In the genomic region with DNA sequence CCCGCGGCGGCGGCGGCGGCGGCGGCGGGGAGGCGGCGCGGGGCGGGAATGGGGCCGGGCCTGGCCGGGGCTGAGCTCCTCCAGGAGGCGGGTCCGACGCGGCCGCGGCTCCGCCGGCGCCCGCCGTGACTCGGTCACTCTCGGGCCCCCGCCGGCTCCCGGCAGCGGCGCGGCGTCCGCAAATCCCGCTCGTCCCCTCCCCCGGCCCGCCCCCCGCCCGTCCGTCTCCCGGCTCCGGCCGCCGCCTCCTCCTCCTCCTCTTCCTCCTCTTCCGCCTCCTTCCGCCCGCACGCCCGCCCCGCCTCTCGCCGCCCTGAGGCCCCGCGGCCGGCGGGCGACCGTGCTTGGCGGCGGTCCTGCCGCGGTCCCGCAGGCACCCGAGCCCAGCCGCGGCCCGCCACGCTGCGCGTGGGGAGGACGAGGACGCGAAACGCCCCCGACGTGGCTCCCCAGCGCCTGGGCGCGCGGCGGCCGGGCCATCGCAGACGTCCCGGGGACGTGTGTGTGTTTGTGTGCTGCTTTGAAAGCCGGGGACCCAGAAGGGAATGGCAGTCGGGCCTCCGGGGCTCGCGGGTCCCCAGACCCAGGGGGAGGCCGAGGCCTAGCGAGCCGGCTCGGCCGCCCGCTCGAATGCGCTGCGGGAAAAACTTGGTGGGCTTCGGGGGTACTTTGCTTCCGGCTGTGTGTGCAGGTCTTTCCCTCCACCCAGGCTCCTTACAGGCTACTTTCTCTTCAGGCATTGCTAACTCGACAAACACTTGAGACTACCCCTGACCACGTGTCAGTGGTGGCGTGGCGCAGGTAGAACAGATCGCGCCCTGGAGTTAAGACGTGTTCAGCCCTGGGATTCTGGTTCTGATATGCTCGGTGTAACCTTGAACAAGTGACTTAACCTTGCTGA, we compare ENCODE assay signal across 8 mouse cellular contexts. TPM values are rescaled to one million over a fixed set of nuclear protein-coding genes. Genes with fewer than 3 reads are reported as not detected.
A peak's percentile ranks its signal among the peaks of the same experiment; 100 is the strongest.
DNase-seq lines count a peak whose midpoint lies in the region; ATAC-seq and TF ChIP-seq lines count a peak whose summit lies in the region.

A gene (minus strand): TSS at position 199 of the 901 bp plus-strand sequence.

- WGBS in heart, embryonic 10.5 days, result 3% methylated on average over 109 of the region's 113 CpGs
- WGBS in kidney, embryonic 14.5 days, result 1% methylated on average over 43 of the region's 113 CpGs
- WGBS in liver, adult 2 months, result 1% methylated on average over 100 of the region's 113 CpGs

- H3K4me2 ChIP-seq in kidney, embryonic 14.5 days (replicated peaks; ENCODE audit: low read depth, low read length), result peak within 1 kb of the TSS; percentile 71
- H3K4me2 ChIP-seq in myocyte (ENCODE audit: low read depth), result peak within 1 kb of the TSS; percentile 71

- peak; percentile 54 for DNase-seq in A20 (ENCODE audit: low read depth, low spot score)
- peak; percentile 90 for DNase-seq in heart, embryonic 10.5 days (ENCODE audit: low spot score)
- peak; percentile 55 for DNase-seq in liver, adult 2 months (ENCODE audit: extremely low read depth, low read depth, low spot score)
- DNase-seq in spleen, postnatal 4 days (ENCODE audit: low spot score in 2 of 2), result peak; percentile 69 to 87

- peak within 1 kb of the TSS; percentile 74 for H3K4me3 ChIP-seq in bone marrow macrophage, adult 2 months (ENCODE audit: insufficient read depth, low read length)
- H3K4me3 ChIP-seq in embryonic fibroblast, embryonic 13.5 days (ENCODE audit: insufficient read depth, low read length), result peak within 1 kb of the TSS; percentile 80
- H3K4me3 ChIP-seq in heart, embryonic 10.5 days, result peak within 1 kb of the TSS; percentile 97
- peak within 1 kb of the TSS; percentile 95 for H3K4me3 ChIP-seq in kidney, embryonic 14.5 days (ENCODE audit: low read length)
- H3K4me3 ChIP-seq in liver, adult 2 months (ENCODE audit: insufficient read depth, low read depth, low read length), result peak within 1 kb of the TSS; percentile 86
- peak within 1 kb of the TSS; percentile 49 for H3K4me3 ChIP-seq in myocyte

- H3K9ac ChIP-seq in kidney, embryonic 14.5 days (ENCODE audit: low read depth, low read length), result peak within 1 kb of the TSS; percentile 100
- H3K9ac ChIP-seq in liver, adult 2 months (ENCODE audit: low read depth, low read length), result peak within 1 kb of the TSS; percentile 99

- peak; percentile 83 for ATAC-seq in kidney, embryonic 14.5 days (ENCODE audit: low FRiP score, low TSS enrichment)

- no peaks in the 10 kb centered on the region for H3K9me3 ChIP-seq in heart, embryonic 10.5 days
- H3K9me3 ChIP-seq in kidney, embryonic 14.5 days (ENCODE audit: control insufficient read depth, low read length), result no peaks in the 10 kb centered on the region

- H3K4me1 ChIP-seq in bone marrow macrophage, adult 2 months (ENCODE audit: control insufficient read depth, insufficient read depth, low read length), result peaks cover 23% of the 10 kb centered on the region
- H3K4me1 ChIP-seq in embryonic fibroblast, embryonic 13.5 days (ENCODE audit: control insufficient read depth, insufficient read depth, low read length), result peaks cover 8% of the 10 kb centered on the region
- peaks cover 34% of the 10 kb centered on the region for H3K4me1 ChIP-seq in heart, embryonic 10.5 days
- peaks cover 12% of the 10 kb centered on the region for H3K4me1 ChIP-seq in kidney, embryonic 14.5 days (ENCODE audit: control insufficient read depth, insufficient read depth, low read length)
- peaks cover 28% of the 10 kb centered on the region for H3K4me1 ChIP-seq in liver, adult 2 months (ENCODE audit: control insufficient read depth, insufficient read depth, low read length)

- no peaks in the 10 kb centered on the region; the same call in 1 of the 2 replicates for H3K36me3 ChIP-seq in heart, embryonic 10.5 days
- no peaks in the 10 kb centered on the region for H3K36me3 ChIP-seq in kidney, embryonic 14.5 days (ENCODE audit: control insufficient read depth, insufficient read depth, low read length)
- H3K36me3 ChIP-seq in liver, adult 2 months (ENCODE audit: control insufficient read depth, insufficient read depth, low read length), result no peaks in the 10 kb centered on the region
- H3K36me3 ChIP-seq in myocyte (ENCODE audit: control insufficient read depth, insufficient read depth), result no peaks in the 10 kb centered on the region

- TF ChIP-seq POLR2A in bone marrow macrophage, adult 2 months (IDR thresholded peaks at IDR 0.05; ENCODE audit: borderline replicate concordance, low read depth, low read length), result no peak
- TF ChIP-seq POLR2A in embryonic fibroblast, embryonic 13.5 days (IDR thresholded peaks at IDR 0.05; ENCODE audit: low read depth, low read length), result peak; percentile 49
- peak; percentile 62 for TF ChIP-seq POLR2A in liver, adult 2 months (IDR thresholded peaks at IDR 0.05; ENCODE audit: extremely low read depth, insufficient read depth, low read length)
- peak; percentile 73 for TF ChIP-seq POLR2A in myocyte (IDR thresholded peaks at IDR 0.05; ENCODE audit: insufficient read length, low read depth)

- TF ChIP-seq CTCF in bone marrow macrophage, adult 2 months (IDR thresholded peaks at IDR 0.05; ENCODE audit: low read depth, low read length), result no peak
- TF ChIP-seq CTCF in embryonic fibroblast, embryonic 13.5 days (IDR thresholded peaks at IDR 0.05; ENCODE audit: borderline replicate concordance, insufficient read depth, low read length), result no peak
- TF ChIP-seq CTCF in liver, adult 2 months (IDR thresholded peaks at IDR 0.05; ENCODE audit: low read depth, low read length), result no peak

- H3K79me2 ChIP-seq in liver, adult 2 months (ENCODE audit: control insufficient read depth, insufficient read depth, low read length), result peaks cover 19% of the 10 kb centered on the region; the same call in 1 of the 2 replicates
- peaks cover 37% of the 10 kb centered on the region for H3K79me2 ChIP-seq in myocyte (ENCODE audit: control insufficient read depth, insufficient read depth)

- no peaks in the 10 kb centered on the region for H3K27me3 ChIP-seq in heart, embryonic 10.5 days (ENCODE audit: insufficient read depth, poor library complexity, severe bottlenecking)
- no peaks in the 10 kb centered on the region for H3K27me3 ChIP-seq in kidney, embryonic 14.5 days (ENCODE audit: control insufficient read depth, insufficient read depth, low read length)
- no peaks in the 10 kb centered on the region for H3K27me3 ChIP-seq in liver, adult 2 months (ENCODE audit: control insufficient read depth, insufficient read depth, low read length)
- H3K27me3 ChIP-seq in myocyte (ENCODE audit: control insufficient read depth, insufficient read depth, insufficient read length), result no peaks in the 10 kb centered on the region

- peak within 1 kb of the TSS; percentile 88 for H3ac ChIP-seq in myocyte (ENCODE audit: control insufficient read depth, insufficient read length)

- peak within 1 kb of the TSS; percentile 88 for H3K27ac ChIP-seq in bone marrow macrophage, adult 2 months (ENCODE audit: insufficient read depth, low read depth, low read length)
- H3K27ac ChIP-seq in embryonic fibroblast, embryonic 13.5 days (ENCODE audit: insufficient read depth, low read length), result peak within 1 kb of the TSS; percentile 83
- peak within 1 kb of the TSS; percentile 100 for H3K27ac ChIP-seq in heart, embryonic 10.5 days
- peak within 1 kb of the TSS; percentile 99 for H3K27ac ChIP-seq in kidney, embryonic 14.5 days (ENCODE audit: low read depth, low read length)
- H3K27ac ChIP-seq in liver, adult 2 months (replicated peaks; ENCODE audit: insufficient read depth, low read depth, low read length), result peak within 1 kb of the TSS; percentile 96

TF ChIP-seq in myocyte, 11 proteins besides CTCF, POLR2A, EP300 and RAD21:
- TF ChIP-seq USF1 (IDR thresholded peaks at IDR 0.05; ENCODE audit: low read depth) (no peak), MYOD1 (IDR thresholded peaks at IDR 0.05; ENCODE audit: control insufficient read depth in 1 of 3, insufficient read length in 2 of 3, low read depth in 2 of 3) (no peak), SRF (IDR thresholded peaks at IDR 0.05; ENCODE audit: control insufficient read depth, insufficient read length, low read depth) (no peak), REST (IDR thresholded peaks at IDR 0.05; ENCODE audit: insufficient read depth, insufficient read length) (no peak), TCF3 (IDR thresholded peaks at IDR 0.05; ENCODE audit: insufficient read length, low read depth) (no peak), MAX (IDR thresholded peaks at IDR 0.05; ENCODE audit: low read depth) (no peak), E2F4 (IDR thresholded peaks at IDR 0.05; ENCODE audit: insufficient read depth) (no peak), TCF12 (IDR thresholded peaks at IDR 0.05; ENCODE audit: insufficient read depth, poor library complexity, severe bottlenecking) (no peak), POLR2AphosphoS2 (IDR thresholded peaks at IDR 0.05; ENCODE audit: insufficient read length, low read depth) (peak; percentile 19), MYOG (IDR thresholded peaks at IDR 0.05; ENCODE audit: control insufficient read depth in 1 of 3, insufficient read depth in 1 of 3, insufficient read length in 2 of 3, low read depth in 2 of 3) (peak in 2 of 3 experiments; percentile 3), CEBPB (IDR thresholded peaks at IDR 0.05; ENCODE audit: insufficient read depth, poor library complexity, severe bottlenecking) (no peak)

RNA-seq across cellular contexts. Expression of the gene that starts here (rescaled TPM):
- 73.8 and 76.3 TPM in 2 replicates for polyA plus RNA-seq in bone marrow macrophage, adult 2 months (2012; ENCODE audit: insufficient read depth, insufficient read length, missing spikeins)
- polyA plus RNA-seq in embryonic fibroblast, embryonic 13.5 days (2011; ENCODE audit: insufficient read length, low read depth, missing spikeins), result 132 and 150 TPM in 2 replicates
- polyA plus RNA-seq in heart, embryonic 10.5 days (2016; fragmentation: Nextera tagmentation; extraction: Ambion mirVana), result 37.4 and 37.7 TPM in 2 replicates
- polyA plus RNA-seq in kidney, embryonic 14.5 days (2014; fragmentation: Nextera tagmentation; extraction: Ambion mirVana), result 35.9 and 47.9 TPM in 2 replicates
- total RNA-seq in liver, adult 2 months (2014; rRNA removed), result 38.6 and 56.6 TPM in 2 replicates
- 92.0 and 107 TPM in 2 replicates for polyA plus RNA-seq in liver, adult 2 months (2012; rRNA removed)
- polyA plus RNA-seq in myocyte (2012; fragmentation: generic; extraction: Trizol), result 110 TPM

Comparison
In these comparisons a context has a peak if more than half of its experiments do, and no peak if none do; other contexts are left out.
1. Peak in every context shown above with its lines: DNase-seq, ATAC-seq, H3K4me3 ChIP-seq and H3K27ac ChIP-seq.